Mouse (Mus musculus) CH12.LX (cell line): ENCODE measurements around the gene Gm44502. TPM values are rescaled to one million over a fixed set of nuclear protein-coding genes. Genes with fewer than 3 reads are reported as not detected.

Source experiments
- DNase-seq: peaks from one replicate; pipeline ENCODE4 v3.0.0-alpha.2; 2013; ENCODE audit errors: extremely low read depth
- H3K27ac ChIP-seq: 2 replicates; pipeline ENCODE4 v1.5.1; 2012; ENCODE audit warnings: low read depth, mild to moderate bottlenecking, control low read depth, moderate library complexity; ENCODE audit not compliant: insufficient read depth
- H3K27me3 ChIP-seq: replicated peaks from 2 replicates; pipeline ENCODE3; 2012; ENCODE audit warnings: inconsistent platforms
- H3K36me3 ChIP-seq, 2 experiments: replicated peaks in 1 of 2; 2 replicates each; pipeline versions ENCODE3 to v1.6.1; 2012; ENCODE audit warnings: inconsistent platforms in 1 of 2, low read length in 1 of 2, mild to moderate bottlenecking in 1 of 2, mixed read lengths in 1 of 2, moderate library complexity in 1 of 2; ENCODE audit not compliant: control insufficient read depth in 1 of 2, insufficient read depth in 1 of 2
- H3K4me1 ChIP-seq, 2 experiments: 2 replicates each; pipeline ENCODE4 v1.6.1; 2012; ENCODE audit warnings: inconsistent platforms in 1 of 2, moderate library complexity in 1 of 2; ENCODE audit not compliant: insufficient read depth in 2 of 2, control insufficient read depth in 1 of 2
- H3K4me2 ChIP-seq: 2 replicates; pipeline ENCODE4 v1.6.1; 2012; ENCODE audit warnings: low read depth, mild to moderate bottlenecking, control low read depth; ENCODE audit not compliant: poor library complexity, insufficient read depth, severe bottlenecking
- H3K4me3 ChIP-seq, 3 experiments: fragments of 150-350 bp in 1 of 3; sonication (generic) in 1 of 3; replicated peaks in 1 of 3; 2 replicates each; pipeline versions ENCODE3 to v1.5.1; 2011 to 2012; ENCODE audit warnings: low read depth in 2 of 3, low read length in 2 of 3, mild to moderate bottlenecking in 2 of 3, moderate library complexity in 2 of 3, control low read depth in 1 of 3, improper control_type of control experiment in 1 of 3, inconsistent platforms in 1 of 3, mixed read lengths in 1 of 3; ENCODE audit not compliant: poor library complexity in 1 of 3
- H3K79me2 ChIP-seq: replicated peaks from 2 replicates; pipeline ENCODE4 v1.6.1; 2012; ENCODE audit warnings: mild to moderate bottlenecking, moderate library complexity; ENCODE audit not compliant: control insufficient read depth, poor library complexity, insufficient read depth, severe bottlenecking; ENCODE audit errors: extremely low read depth
- H3K9ac ChIP-seq: 2 replicates; pipeline ENCODE4 v1.6.1; 2012; ENCODE audit warnings: low read depth, mild to moderate bottlenecking, control low read depth, moderate library complexity; ENCODE audit not compliant: insufficient read depth
- H3K9me3 ChIP-seq: replicated peaks from 2 replicates; pipeline ENCODE3; 2012; ENCODE audit warnings: low read length, inconsistent platforms, mixed read lengths
- BHLHE40 ChIP-seq: IDR thresholded peaks from 2 replicates; pipeline ENCODE4 v1.6.1; 2011; ENCODE audit warnings: mild to moderate bottlenecking, low read depth, low read length, improper control_type of control experiment
- CHD1 ChIP-seq: IDR thresholded peaks from 2 replicates; pipeline ENCODE4 v1.6.1; 2012; ENCODE audit warnings: low read depth, low read length, improper control_type of control experiment, inconsistent platforms
- CHD2 ChIP-seq: IDR thresholded peaks from 2 replicates; pipeline ENCODE4 v1.6.1; 2011; ENCODE audit warnings: low read length, improper control_type of control experiment
- EP300 ChIP-seq: IDR thresholded peaks from 2 replicates; pipeline ENCODE4 v1.6.1; 2011; ENCODE audit warnings: low read length, improper control_type of control experiment
- ETS1 ChIP-seq: conservative IDR thresholded peaks from 2 replicates; pipeline ENCODE4 v1.6.1; 2012; ENCODE audit warnings: low read depth, mild to moderate bottlenecking, inconsistent platforms, low read length, improper control_type of control experiment, moderate library complexity
- GABPA ChIP-seq: IDR thresholded peaks from 2 replicates; pipeline ENCODE4 v1.6.1; 2012; ENCODE audit warnings: low read depth, low read length, improper control_type of control experiment, inconsistent platforms; ENCODE audit not compliant: insufficient replicate concordance
- HCFC1 ChIP-seq: IDR thresholded peaks from 2 replicates; pipeline ENCODE4 v1.6.1; 2012; ENCODE audit warnings: low read depth, mild to moderate bottlenecking, inconsistent platforms, low read length, improper control_type of control experiment
- IRF4 ChIP-seq: IDR thresholded peaks from 2 replicates; pipeline ENCODE4 v1.6.1; 2014; ENCODE audit warnings: low read depth, mild to moderate bottlenecking, inconsistent platforms, low read length, improper control_type of control experiment
- JUN ChIP-seq: IDR thresholded peaks from 2 replicates; pipeline ENCODE4 v1.6.1; 2011; ENCODE audit warnings: low read depth, mild to moderate bottlenecking, low read length, improper control_type of control experiment, moderate library complexity; ENCODE audit not compliant: insufficient read depth
- JUND ChIP-seq: conservative IDR thresholded peaks from 2 replicates; pipeline ENCODE4 v1.6.1; 2011; ENCODE audit warnings: low read depth, low read length, improper control_type of control experiment
- MAFK ChIP-seq: IDR thresholded peaks from 2 replicates; pipeline ENCODE4 v1.6.1; 2011; ENCODE audit warnings: low read length, improper control_type of control experiment; ENCODE audit not compliant: insufficient replicate concordance
- MEF2A ChIP-seq: IDR thresholded peaks from 2 replicates; pipeline ENCODE4 v1.6.1; 2014; ENCODE audit warnings: low read depth, mild to moderate bottlenecking, inconsistent platforms, low read length, improper control_type of control experiment, borderline replicate concordance
- MYC ChIP-seq: IDR thresholded peaks from 2 replicates; pipeline ENCODE4 v1.6.1; 2011; ENCODE audit warnings: low read depth, mild to moderate bottlenecking, improper control_type of control experiment, low read length
- NELFE ChIP-seq: IDR thresholded peaks from 2 replicates; pipeline ENCODE4 v1.6.1; 2011; ENCODE audit warnings: low read depth, low read length, improper control_type of control experiment
- NRF1 ChIP-seq: IDR thresholded peaks from 2 replicates; pipeline ENCODE4 v1.6.1; 2014; ENCODE audit warnings: low read depth, mild to moderate bottlenecking, inconsistent platforms, low read length, improper control_type of control experiment, moderate library complexity
- PAX5 ChIP-seq: IDR thresholded peaks from 2 replicates; pipeline ENCODE4 v1.6.1; 2012; ENCODE audit warnings: low read length, inconsistent platforms, mixed read lengths
- UBTF ChIP-seq: IDR thresholded peaks from 2 replicates; pipeline ENCODE4 v1.6.1; 2012; ENCODE audit warnings: low read depth, mild to moderate bottlenecking, inconsistent platforms, low read length, improper control_type of control experiment, moderate library complexity
- USF2 ChIP-seq: conservative IDR thresholded peaks from 2 replicates; pipeline ENCODE4 v1.6.1; 2011; ENCODE audit warnings: low read depth, low read length, improper control_type of control experiment
- ZMIZ1 ChIP-seq: IDR thresholded peaks from 2 replicates; pipeline ENCODE4 v1.6.1; 2012; ENCODE audit warnings: low read depth, mild to moderate bottlenecking, inconsistent platforms, low read length, improper control_type of control experiment
- dilution Hi-C: fragments of 300-500 bp; cut with MboI; formaldehyde crosslinking; loops from 2 replicates; pipeline ENCODE4 v1.14.3; 2020; ENCODE audit warnings: low sequenced_read_pairs; ENCODE audit not compliant: extremely low pct_unique_long_range_greater_than_20kb, extremely low pct_ligation_motif_present
- in situ Hi-C: fragments of 300-500 bp; cut with MboI; formaldehyde crosslinking; loops from 3 replicates; pipeline ENCODE4 v1.14.3; 2019; ENCODE audit warnings: low sequenced_read_pairs, low pct_ligation_motif_present, low pct_unique_long_range_greater_than_20kb, mixed read lengths
- polyA plus RNA-seq: library from polyadenylated mRNA; unstranded; fragments of >175 nt; gene quantifications from 2 replicates; pipeline ENCODE4 v1.2.1, GENCODE M21; 2012; ENCODE audit warnings: low read depth; ENCODE audit not compliant: insufficient read length
- total RNA-seq, 2 experiments: library from RNA; depleted of rRNA; stranded (reverse); fragments of 300-350 nt in 1 of 2; fragments of >200 nt in 1 of 2; gene quantifications; 2 replicates each; pipeline ENCODE4 v1.2.3; 2012 to 2014

Gene Gm44502
- total and polyA plus RNA-seq, 3 experiments = 0.13 to 0.15 TPM; not detected in 1

DNA sequence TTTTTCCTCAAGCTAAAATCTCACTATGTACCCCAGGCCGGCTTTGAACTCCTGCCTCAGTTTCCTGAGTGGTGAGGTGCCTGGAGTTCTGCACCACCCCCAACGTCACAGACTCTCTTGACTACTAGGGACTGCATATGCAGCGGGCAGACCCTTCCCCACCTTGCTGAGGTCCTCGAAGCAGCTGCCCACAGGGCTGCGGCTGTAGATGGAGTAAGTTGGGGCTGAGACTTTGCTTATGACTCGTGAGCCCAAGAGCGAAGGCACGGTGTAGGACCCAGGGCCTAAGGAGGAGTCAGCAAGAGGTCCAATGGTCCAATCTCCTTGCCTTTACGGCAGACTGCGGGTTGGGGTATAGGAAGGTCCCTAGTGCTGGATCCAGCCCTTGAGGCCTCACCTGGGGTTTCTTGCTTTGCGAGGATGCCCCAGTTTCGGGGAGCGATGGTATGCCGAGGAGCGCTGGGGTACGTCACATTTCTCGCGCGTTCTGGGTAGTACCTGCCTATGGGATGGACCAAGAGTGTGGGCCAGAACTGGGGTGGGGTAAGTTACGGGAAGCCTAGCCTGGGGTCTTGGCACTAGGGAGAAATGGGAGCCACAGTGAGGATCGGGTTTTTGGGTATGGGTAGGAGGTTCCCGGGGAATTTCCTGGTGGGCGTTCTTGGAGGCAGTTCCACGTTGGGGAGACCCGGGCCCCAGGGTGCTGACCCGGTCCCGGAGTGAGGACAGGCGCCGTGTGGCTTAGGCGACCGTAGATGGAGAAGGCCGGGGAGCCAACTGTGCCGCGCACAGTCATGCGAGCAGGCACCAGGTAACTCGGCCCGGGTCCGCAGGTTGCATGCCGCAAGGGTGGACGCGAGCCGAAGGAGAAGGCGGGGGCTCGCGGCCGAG is 51.3 kb downstream of the Gm44502 start:
- peaks cover 0 to 9% of the 10 kb centered on the region in 2 experiments; a peak in 2 of 4 replicates for H3K4me1 ChIP-seq
- H3K4me3 ChIP-seq = no peak overlapping the region
- H3K27me3 ChIP-seq = peaks cover 12% of the 10 kb centered on the region
- dilution Hi-C loops = no loop called here
- TF ChIP-seq ETS1 (no peak), IRF4 (no peak), MAFK (no peak), JUN (no peak), HCFC1 (no peak), BHLHE40 (no peak), EP300 (no peak), PAX5 (no peak), CHD2 (no peak), GABPA (no peak), NELFE (no peak), ZMIZ1 (no peak), MYC (no peak), JUND (no peak), UBTF (no peak), CHD1 (no peak)
- in situ Hi-C loops = no loop called here
- H3K36me3 ChIP-seq = no peaks in the 10 kb centered on the region
- no peak overlapping the region for H3K9ac ChIP-seq
- no peaks in the 10 kb centered on the region for H3K79me2 ChIP-seq
- H3K4me2 ChIP-seq = no peak overlapping the region
- no peak for DNase-seq
- no peak overlapping the region for H3K27ac ChIP-seq
- H3K9me3 ChIP-seq = peaks cover 13% of the 10 kb centered on the region

DNA sequence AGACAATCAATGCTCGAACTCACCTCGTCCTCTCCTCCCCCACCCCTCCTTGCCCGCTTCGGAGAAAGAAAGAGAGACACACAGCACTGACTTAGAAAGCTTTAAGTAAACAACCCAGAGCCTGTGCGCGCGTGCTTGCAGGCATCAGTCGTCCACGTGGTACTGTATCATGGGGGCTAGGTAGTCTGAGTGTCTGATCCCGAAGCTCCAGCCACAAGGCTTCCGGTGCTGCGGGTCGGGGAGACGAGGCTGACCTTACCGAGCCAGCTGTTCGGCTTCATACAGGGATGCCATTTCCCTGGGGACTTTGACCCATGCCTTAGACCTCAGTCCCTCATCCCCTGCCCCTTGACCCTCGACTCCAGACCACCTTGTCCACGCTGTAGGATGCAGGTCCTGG is 52.1 kb downstream of the Gm44502 start:
- peaks cover 0 to 17% of the 10 kb centered on the region in 2 experiments; a peak in 2 of 4 replicates for H3K4me1 ChIP-seq
- no peak overlapping the region for H3K4me3 ChIP-seq
- H3K27me3 ChIP-seq = peaks cover 5% of the 10 kb centered on the region
- H3K79me2 ChIP-seq = no peaks in the 10 kb centered on the region
- dilution Hi-C loops = no loop called here
- in situ Hi-C loops = no loop called here
- peaks cover 13% of the 10 kb centered on the region for H3K9me3 ChIP-seq
- no peak overlapping the region for H3K4me2 ChIP-seq
- TF ChIP-seq USF2 = no peak
- no peak for TF ChIP-seq JUND
- no peak for TF ChIP-seq NRF1
- TF ChIP-seq MEF2A = no peak
- no peak for TF ChIP-seq JUN
- H3K27ac ChIP-seq = no peak overlapping the region
- no peak overlapping the region for H3K9ac ChIP-seq
- peaks cover 3 to 5% of the 10 kb centered on the region in 2 experiments for H3K36me3 ChIP-seq
- no peak for DNase-seq
